Comparison of ENCODE assay signal across 7 mouse cellular contexts in genomic region chr2:180642555-180643260, GRCm38 (mm10). TPM values are rescaled to one million over a fixed set of nuclear protein-coding genes. Genes with fewer than 3 reads are reported as not detected.
DNase-seq lines count a peak whose midpoint lies in the region; ATAC-seq and TF ChIP-seq lines count a peak whose summit lies in the region.

Tcfl5 (minus strand) TSS chr2:180642708.

- no peak for DNase-seq in lung, postnatal 4 days
- DNase-seq in right cerebral cortex, postnatal 10 days (ENCODE audit: low spot score in 2 of 2): no peak
- DNase-seq in thymus, postnatal 0 days (ENCODE audit: low spot score): no peak

- TF ChIP-seq POLR2A in testis, adult 2 months (IDR thresholded peaks at IDR 0.05; ENCODE audit: control insufficient read depth, low read depth, low read length): peak; percentile 78; the same call in 1 of the 2 replicates

- H3K9me3 ChIP-seq in lung, embryonic 16.5 days (ENCODE audit: control insufficient read depth, low read length): peaks cover 13% of the 10 kb centered on the region
- H3K9me3 ChIP-seq in forebrain, embryonic 15.5 days: peaks cover 19% of the 10 kb centered on the region
- H3K9me3 ChIP-seq in liver, embryonic 12.5 days (replicated peaks): peaks cover 9% of the 10 kb centered on the region

- peak within 1 kb of the TSS; percentile 48 for H3K4me2 ChIP-seq in lung, embryonic 16.5 days (ENCODE audit: low read depth, low read length)
- H3K4me2 ChIP-seq in forebrain, embryonic 15.5 days (replicated peaks): peak within 1 kb of the TSS; percentile 36
- peak within 1 kb of the TSS; percentile 51 for H3K4me2 ChIP-seq in liver, embryonic 12.5 days

- TF ChIP-seq CTCF in testis, adult 2 months (IDR thresholded peaks at IDR 0.05; ENCODE audit: control insufficient read depth, insufficient read depth, insufficient replicate concordance, low read depth, low read length): no peak

- H3K36me3 ChIP-seq in lung, embryonic 16.5 days (ENCODE audit: control insufficient read depth, insufficient read depth, low read length): no peaks in the 10 kb centered on the region
- no peaks in the 10 kb centered on the region for H3K36me3 ChIP-seq in forebrain, embryonic 15.5 days
- no peaks in the 10 kb centered on the region for H3K36me3 ChIP-seq in liver, embryonic 12.5 days
- H3K36me3 ChIP-seq in testis, adult 2 months (ENCODE audit: control insufficient read depth, insufficient read depth, low read length): peaks cover 1% of the 10 kb centered on the region; the same call in 1 of the 2 replicates

- peak; percentile 15; the same call in 1 of the 2 replicates for ATAC-seq in lung, embryonic 16.5 days (ENCODE audit: low read depth)
- no peak for ATAC-seq in forebrain, embryonic 15.5 days (replicated peaks)
- no peak for ATAC-seq in liver, embryonic 12.5 days

- H3K27ac ChIP-seq in lung, embryonic 16.5 days (ENCODE audit: low read length): no peak within 1 kb of the TSS
- H3K27ac ChIP-seq in forebrain, embryonic 15.5 days (replicated peaks): no peak within 1 kb of the TSS
- no peak within 1 kb of the TSS for H3K27ac ChIP-seq in liver, embryonic 12.5 days
- H3K27ac ChIP-seq in testis, adult 2 months (ENCODE audit: control insufficient read depth, insufficient read depth, low read depth, low read length): peak within 1 kb of the TSS; percentile 90

- H3K9ac ChIP-seq in lung, embryonic 16.5 days (ENCODE audit: low read length): no peak within 1 kb of the TSS
- no peak within 1 kb of the TSS for H3K9ac ChIP-seq in forebrain, embryonic 15.5 days (replicated peaks)
- no peak within 1 kb of the TSS for H3K9ac ChIP-seq in liver, embryonic 12.5 days

- H3K4me3 ChIP-seq in lung, embryonic 16.5 days (ENCODE audit: low read length): peak within 1 kb of the TSS; percentile 39
- H3K4me3 ChIP-seq in forebrain, embryonic 15.5 days: peak within 1 kb of the TSS; percentile 36
- peak within 1 kb of the TSS; percentile 35 for H3K4me3 ChIP-seq in liver, embryonic 12.5 days
- peak within 1 kb of the TSS; percentile 93 for H3K4me3 ChIP-seq in testis, adult 2 months (ENCODE audit: control insufficient read depth, low read depth, low read length)

- H3K27me3 ChIP-seq in lung, embryonic 16.5 days (ENCODE audit: control insufficient read depth, insufficient read depth, low read depth, low read length): peaks cover 41% of the 10 kb centered on the region
- peaks cover 50% of the 10 kb centered on the region for H3K27me3 ChIP-seq in forebrain, embryonic 15.5 days
- H3K27me3 ChIP-seq in liver, embryonic 12.5 days (replicated peaks): peaks cover 67% of the 10 kb centered on the region
- no peaks in the 10 kb centered on the region for H3K27me3 ChIP-seq in testis, adult 2 months (ENCODE audit: control insufficient read depth, insufficient read depth, low read length)

- H3K4me1 ChIP-seq in lung, embryonic 16.5 days (replicated peaks; ENCODE audit: control insufficient read depth, insufficient read depth, low read length): peaks cover 4% of the 10 kb centered on the region; the same call in 1 of the 2 replicates
- H3K4me1 ChIP-seq in forebrain, embryonic 15.5 days: no peaks in the 10 kb centered on the region
- no peaks in the 10 kb centered on the region for H3K4me1 ChIP-seq in liver, embryonic 12.5 days
- H3K4me1 ChIP-seq in testis, adult 2 months (ENCODE audit: control insufficient read depth, insufficient read depth, low read length): peaks cover 2% of the 10 kb centered on the region

- WGBS in lung, embryonic 16.5 days: 3% methylated on average over 6 of the region's 56 CpGs
- WGBS in forebrain, embryonic 15.5 days: 5% methylated on average over 54 of the region's 56 CpGs
- 9% methylated on average over 40 of the region's 56 CpGs for WGBS in liver, embryonic 12.5 days (ENCODE audit: insufficient replicate concordance)

RNA-seq across cellular contexts. Expression of gene Tcfl5, which starts in this region (rescaled TPM):
- polyA plus RNA-seq in lung, embryonic 16.5 days (2015; fragmentation: Nextera tagmentation; extraction: Ambion mirVana): 0.15 TPM in 1 of 2 replicates, not detected in the other
- 0.29 and 0.50 TPM in 2 replicates for polyA plus RNA-seq in forebrain, embryonic 15.5 days (2015; fragmentation: Nextera tagmentation; extraction: Ambion mirVana)
- 0.08 and 0.26 TPM in 2 replicates for polyA plus RNA-seq in liver, embryonic 12.5 days (2016; fragmentation: Nextera tagmentation; extraction: Ambion mirVana)
- polyA plus RNA-seq in testis, adult 2 months (2012; rRNA removed): 177 and 192 TPM in 2 replicates
- 0.14 TPM in 1 of 2 replicates, not detected in the other for polyA plus RNA-seq in thymus, postnatal 0 days (2015; fragmentation: Nextera tagmentation; extraction: Ambion mirVana)

Comparison
In these comparisons a context has a peak if more than half of its experiments do, and no peak if none do; other contexts are left out.
1. RNA of gene Tcfl5 (polyA plus RNA-seq): 177 to 192 TPM in testis, adult 2 months; 0.29 to 0.50 TPM in forebrain, embryonic 15.5 days, 0.08 to 0.26 TPM in liver, embryonic 12.5 days, 0.15 TPM in lung, embryonic 16.5 days and 0.14 TPM in thymus, postnatal 0 days; every median in the first group is over 100 times any median in the second.
2. Peak in ATAC-seq, H3K4me3 ChIP-seq and H3K4me2 ChIP-seq in lung, embryonic 16.5 days; RNA of the gene not detected or under 1 TPM.
3. H3K4me3 ChIP-seq: peak in every context shown above with its lines; median percentile 93 in testis, adult 2 months; 39 in lung, embryonic 16.5 days; 36 in forebrain, embryonic 15.5 days; 35 in liver, embryonic 12.5 days.
4. Peak in every context shown above with its lines, with median percentiles within 50 percentile points of each other: H3K4me2 ChIP-seq.